Mouse (Mus musculus) liver, adult 2 months (tissue): ENCODE results near the gene Fam78b. TPM values are rescaled to one million over a fixed set of nuclear protein-coding genes. Genes with fewer than 3 reads are reported as not detected.

Source experiments
- DNase-seq: peaks from one replicate; pipeline ENCODE4 v3.0.0-alpha.2; 2011; ENCODE audit warnings: low read depth, low spot score; ENCODE audit errors: extremely low read depth
- H3K27ac ChIP-seq: fragments of 200-500 bp; replicated peaks from 2 replicates; pipeline ENCODE4 v1.5.1; 2012; ENCODE audit warnings: low read depth, mild to moderate bottlenecking, control low read depth, inconsistent platforms, low read length; ENCODE audit not compliant: insufficient read depth
- H3K27me3 ChIP-seq: fragments of 200-500 bp; 2 replicates; pipeline ENCODE4 v1.6.1; 2012; ENCODE audit warnings: mild to moderate bottlenecking, moderate library complexity, low read length, inconsistent platforms; ENCODE audit not compliant: control insufficient read depth, insufficient read depth
- H3K36me3 ChIP-seq: fragments of 200-500 bp; 2 replicates; pipeline ENCODE4 v1.6.1; 2012; ENCODE audit warnings: low read length, inconsistent platforms; ENCODE audit not compliant: control insufficient read depth, insufficient read depth
- H3K4me1 ChIP-seq: fragments of 200-500 bp; 2 replicates; pipeline ENCODE4 v1.6.1; 2011; ENCODE audit warnings: low read length; ENCODE audit not compliant: control insufficient read depth, insufficient read depth
- H3K4me3 ChIP-seq: fragments of 200-500 bp; 2 replicates; pipeline ENCODE4 v1.5.1; 2011; ENCODE audit warnings: low read depth, mild to moderate bottlenecking, control low read depth, low read length, moderate library complexity; ENCODE audit not compliant: insufficient read depth
- H3K79me2 ChIP-seq: fragments of 200-500 bp; 2 replicates; pipeline ENCODE4 v1.6.1; 2012; ENCODE audit warnings: inconsistent platforms, mild to moderate bottlenecking, low read length, moderate library complexity; ENCODE audit not compliant: control insufficient read depth, insufficient read depth
- H3K9ac ChIP-seq: fragments of 200-500 bp; 2 replicates; pipeline ENCODE4 v1.6.1; 2012; ENCODE audit warnings: low read depth, mild to moderate bottlenecking, control low read depth, inconsistent platforms, low read length
- CTCF ChIP-seq: fragments of 200-500 bp; IDR thresholded peaks from 2 replicates; pipeline ENCODE4 v1.5.1; 2011; ENCODE audit warnings: low read depth, low read length, control low read depth
- POLR2A ChIP-seq: fragments of 200-500 bp; IDR thresholded peaks from 2 replicates; pipeline ENCODE4 v1.6.1; 2011; ENCODE audit warnings: low read length, control low read depth; ENCODE audit not compliant: insufficient read depth; ENCODE audit errors: extremely low read depth
- WGBS: fragments of 180-500 bp; shearing (Covaris S2); methylation state at CpG from one replicate; pipeline ENCODE4 v1.1.7; 2018; 5-methylcytosine and 5-hydroxymethylcytosine counted together
- polyA plus RNA-seq: library from polyadenylated mRNA; depleted of rRNA; stranded (reverse); fragments of >200 nt; gene quantifications from 2 replicates; pipeline ENCODE4 v1.2.3, GENCODE M21; 2012
- total RNA-seq: library from RNA; depleted of rRNA; stranded (reverse); fragments of >200 nt; gene quantifications from 2 replicates; pipeline ENCODE4 v1.2.3, GENCODE M21; 2014

Fam78b gene
- total and polyA plus RNA-seq, 2 experiments: 0.09 to 0.16 TPM

DNA sequence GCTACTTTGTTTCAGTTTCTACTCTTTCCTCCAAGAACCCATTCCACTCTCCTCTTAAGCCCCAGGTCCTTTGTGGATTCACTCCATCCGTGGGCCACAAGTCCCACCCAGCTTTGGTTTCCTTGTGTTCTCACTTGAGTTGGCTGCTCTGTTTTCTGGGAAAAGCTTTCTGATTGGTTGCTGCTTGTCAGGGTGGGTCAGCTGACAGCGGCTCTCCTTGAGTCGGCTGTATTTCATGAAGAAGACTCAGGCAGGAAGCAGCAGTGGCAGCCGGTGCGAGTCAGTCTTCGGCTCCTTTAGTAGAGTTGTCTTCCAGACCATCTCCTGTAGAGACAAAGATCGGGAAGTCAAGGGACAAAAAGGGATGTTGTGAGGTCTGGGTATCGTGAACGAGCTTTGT lies 101.3 kb downstream of the Fam78b start:
- no peak overlapping the region for H3K27ac ChIP-seq
- TF ChIP-seq CTCF (no peak), POLR2A (no peak)
- H3K36me3 ChIP-seq: no peaks in the 10 kb centered on the region
- no peaks in the 10 kb centered on the region for H3K4me1 ChIP-seq
- H3K4me3 ChIP-seq: no peak overlapping the region
- WGBS: 77% methylated on average over 9 of the region's 9 CpGs
- DNase-seq: no peak
- no peaks in the 10 kb centered on the region for H3K27me3 ChIP-seq
- H3K9ac ChIP-seq: no peak overlapping the region
- H3K79me2 ChIP-seq: no peaks in the 10 kb centered on the region

DNA sequence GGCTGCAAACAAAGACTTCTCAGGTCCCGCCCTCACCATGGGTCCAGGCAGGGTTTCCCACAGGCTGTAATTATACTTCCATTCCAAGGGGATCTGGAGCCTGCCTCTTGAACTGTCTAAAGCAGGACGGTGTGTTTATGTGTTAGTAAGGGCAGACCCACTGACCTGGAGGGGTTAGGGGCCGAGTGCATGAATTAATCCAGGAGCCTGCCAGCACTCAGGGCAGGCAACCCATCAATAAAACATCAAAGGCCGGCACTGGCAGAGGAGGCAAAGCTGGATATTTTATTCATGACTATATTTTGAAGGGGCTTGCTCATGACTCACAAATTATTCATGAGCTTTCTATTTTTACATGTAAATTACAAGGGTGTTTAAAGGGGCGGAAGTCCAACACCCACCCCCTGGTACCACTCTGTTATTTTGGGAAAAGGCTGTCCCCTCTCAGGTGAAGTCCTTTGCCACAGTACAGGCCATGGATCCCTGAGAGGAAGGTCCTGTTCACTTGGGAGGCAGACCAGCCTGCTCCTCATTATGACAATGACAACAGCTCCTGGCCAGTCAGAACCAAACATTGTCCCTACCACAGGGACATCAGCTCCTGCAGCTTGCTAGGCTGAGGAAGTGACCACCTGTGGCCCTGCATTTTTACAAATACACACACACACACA lies 103.9 kb downstream of the Fam78b start:
- Histone ChIP-seq H3K36me3 (no peaks in the 10 kb centered on the region), H3K79me2 (no peaks in the 10 kb centered on the region), H3K27me3 (no peaks in the 10 kb centered on the region), H3K9ac (no peak overlapping the region), H3K4me1 (no peaks in the 10 kb centered on the region), H3K27ac (no peak overlapping the region), H3K4me3 (no peak overlapping the region)
- TF ChIP-seq POLR2A: no peak
- no peak for TF ChIP-seq CTCF
- WGBS: 70% methylated on average over 5 of the region's 5 CpGs
- DNase-seq: no peak

DNA sequence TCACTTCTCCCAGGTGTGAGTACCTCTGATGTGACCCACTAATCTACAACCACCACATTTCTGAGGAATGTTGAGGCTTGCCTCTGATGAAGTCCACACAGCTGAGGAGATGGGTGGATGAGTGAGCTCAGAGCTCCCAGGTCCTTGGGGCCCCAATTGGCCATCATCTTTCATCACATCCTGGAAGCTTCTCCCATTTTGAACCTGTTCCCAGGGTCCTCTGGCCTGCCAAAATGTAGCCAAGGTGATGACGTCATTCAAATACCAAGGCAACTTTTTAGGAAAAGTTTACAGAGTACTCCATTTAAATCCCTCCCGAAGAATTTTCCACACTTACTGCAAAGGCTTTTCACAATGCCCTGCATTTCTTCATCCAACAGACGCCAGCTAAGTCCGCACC lies 104.7 kb downstream of the Fam78b start:
- Histone ChIP-seq H3K4me1 (no peaks in the 10 kb centered on the region), H3K9ac (no peak overlapping the region), H3K4me3 (no peak overlapping the region), H3K79me2 (no peaks in the 10 kb centered on the region), H3K36me3 (no peaks in the 10 kb centered on the region), H3K27me3 (no peaks in the 10 kb centered on the region), H3K27ac (no peak overlapping the region)
- no peak for DNase-seq
- TF ChIP-seq POLR2A: no peak
- no peak for TF ChIP-seq CTCF
- 78% methylated on average over 4 of the region's 4 CpGs for WGBS

DNA sequence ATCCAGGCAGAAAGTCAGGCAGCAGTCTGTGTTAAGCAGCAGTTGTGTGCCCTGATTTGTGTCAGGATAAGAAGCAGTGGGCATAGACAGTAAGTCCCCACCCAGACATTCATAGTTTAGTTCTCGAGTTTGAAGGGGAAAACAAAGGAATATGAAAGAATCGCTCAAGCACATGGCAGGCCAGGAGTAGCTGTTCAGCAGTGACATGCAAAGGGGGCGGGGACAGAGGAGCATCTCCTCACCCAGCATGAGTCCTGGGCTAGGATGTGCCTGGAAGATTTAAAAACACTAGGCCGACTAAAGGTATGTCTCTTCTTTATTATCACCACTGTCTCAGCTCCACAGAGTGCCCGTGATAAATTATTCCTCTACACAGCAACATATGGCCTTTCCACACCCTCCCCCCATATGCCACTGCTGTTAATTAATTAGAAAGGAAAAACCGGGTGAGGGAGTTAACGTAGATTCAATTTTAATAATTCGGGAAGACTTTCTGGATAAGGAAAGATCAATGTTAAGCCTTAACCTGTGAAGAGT lies 107.8 kb downstream of the Fam78b start:
- Histone ChIP-seq H3K27ac (no peak overlapping the region), H3K4me3 (no peak overlapping the region), H3K36me3 (no peaks in the 10 kb centered on the region), H3K79me2 (no peaks in the 10 kb centered on the region), H3K4me1 (no peaks in the 10 kb centered on the region), H3K9ac (no peak overlapping the region), H3K27me3 (no peaks in the 10 kb centered on the region)
- WGBS: 76% methylated on average over 8 of the region's 8 CpGs
- no peak for DNase-seq
- TF ChIP-seq POLR2A (no peak), CTCF (no peak)

DNA sequence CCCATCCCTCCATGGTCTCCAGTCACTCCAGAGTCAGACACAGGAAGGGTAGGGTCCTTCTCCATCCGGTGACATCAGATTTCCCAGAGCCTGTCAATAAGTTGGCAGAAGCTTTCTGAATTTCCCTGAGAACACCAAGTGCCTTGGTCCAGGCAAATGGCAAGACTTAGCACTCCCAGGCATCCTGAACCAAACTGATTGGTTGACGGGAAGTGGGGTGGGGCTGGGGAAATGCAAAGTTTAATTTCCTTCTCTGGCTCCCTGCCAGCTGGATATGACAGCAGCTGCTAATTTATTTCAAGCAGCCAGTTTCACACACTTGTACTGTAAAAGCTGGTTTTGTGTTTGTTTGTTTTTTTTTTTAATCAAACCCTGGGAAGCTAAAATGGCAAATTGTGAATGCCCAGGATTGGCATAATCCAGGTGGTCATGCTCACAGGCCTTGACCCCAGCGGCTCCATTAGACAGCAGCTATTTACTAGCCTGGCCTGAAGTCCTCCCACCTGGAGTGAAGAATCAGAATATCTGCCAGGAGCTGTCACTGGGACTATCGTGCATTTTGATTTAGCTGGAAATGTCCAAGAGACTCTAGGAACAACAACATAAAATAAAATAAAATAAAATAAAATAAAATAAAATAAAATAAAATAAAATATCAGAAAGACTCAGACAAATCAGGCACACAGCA lies 113.3 kb downstream of the Fam78b start:
- no peak overlapping the region for H3K9ac ChIP-seq
- no peaks in the 10 kb centered on the region for H3K79me2 ChIP-seq
- H3K27me3 ChIP-seq: no peaks in the 10 kb centered on the region
- H3K36me3 ChIP-seq: no peaks in the 10 kb centered on the region
- WGBS: 73% methylated on average over 4 of the region's 4 CpGs
- no peak for TF ChIP-seq POLR2A
- TF ChIP-seq CTCF: no peak
- H3K4me1 ChIP-seq: no peaks in the 10 kb centered on the region
- H3K4me3 ChIP-seq: no peak overlapping the region
- no peak for DNase-seq
- H3K27ac ChIP-seq: no peak overlapping the region

DNA sequence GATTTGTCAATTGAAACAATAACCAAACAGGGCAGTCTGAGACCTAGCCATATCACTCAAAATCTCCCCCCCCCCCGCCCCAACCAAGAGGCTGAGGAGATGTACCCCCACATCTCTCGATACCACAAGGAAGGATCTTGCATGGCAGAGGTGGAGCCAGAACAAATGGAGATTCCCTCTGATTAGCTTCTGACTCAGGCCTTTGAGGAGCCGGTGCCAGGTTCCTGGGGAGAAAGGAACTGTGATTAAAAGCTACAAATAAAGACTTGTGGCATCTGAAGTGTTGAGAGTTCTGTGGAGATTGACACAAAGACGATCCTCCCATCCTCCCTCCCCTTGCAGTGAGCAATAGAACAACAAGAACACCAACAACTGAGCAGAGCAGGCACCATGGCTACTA lies 113.9 kb downstream of the Fam78b start:
- H3K79me2 ChIP-seq: no peaks in the 10 kb centered on the region
- no peaks in the 10 kb centered on the region for H3K4me1 ChIP-seq
- TF ChIP-seq CTCF (no peak), POLR2A (no peak)
- H3K36me3 ChIP-seq: no peaks in the 10 kb centered on the region
- no peak overlapping the region for H3K4me3 ChIP-seq
- 48% methylated on average over 4 of the region's 4 CpGs for WGBS
- H3K27me3 ChIP-seq: no peaks in the 10 kb centered on the region
- H3K27ac ChIP-seq: no peak overlapping the region
- no peak overlapping the region for H3K9ac ChIP-seq
- no peak for DNase-seq
